Comparison of ENCODE assay signal across 21 mouse cellular contexts in the genomic region with DNA sequence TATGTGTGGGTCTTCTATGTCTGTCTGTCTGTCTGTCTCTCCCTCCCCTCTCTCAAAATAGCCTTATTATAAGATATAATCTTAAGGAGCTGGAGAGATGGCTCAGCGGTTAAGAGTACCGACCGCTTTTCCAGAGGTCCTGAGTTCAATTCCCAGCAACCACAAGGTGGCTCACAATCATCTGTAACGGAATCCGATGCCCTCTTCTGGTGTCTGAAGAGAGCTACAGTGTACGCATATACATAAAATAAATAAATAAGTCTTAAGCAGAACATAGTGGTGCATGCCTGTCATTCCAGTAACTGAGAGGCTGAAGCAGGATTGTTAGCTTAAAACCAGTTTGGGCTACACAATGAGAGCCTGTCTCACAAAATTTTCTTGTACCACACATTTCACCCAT. TPM values are rescaled to one million over a fixed set of nuclear protein-coding genes. Genes with fewer than 3 reads are reported as not detected.
DNase-seq lines count a peak whose midpoint lies in the region; ATAC-seq and TF ChIP-seq lines count a peak whose summit lies in the region.
"Had no signal": no experiment of that assay in that cellular context is flagged by ENCODE, and none has a peak within 500 bp of the region (broad histone marks: within the 10 kb centered on the region; RNA-seq: fewer than 3 reads in every experiment).

No protein-coding gene starts in this region.

- no peak overlapping the region for H3K4me3 ChIP-seq in lung, postnatal 0 days (ENCODE audit: low read depth, low read length)
- H3K4me3 ChIP-seq: embryonic facial prominence, embryonic 15.5 days; forebrain, embryonic 15.5 days; heart, embryonic 10.5 days; hindbrain, embryonic 12.5 days had no signal

- H3K4me2 ChIP-seq in lung, postnatal 0 days (replicated peaks; ENCODE audit: low read depth, low read length): no peak overlapping the region
- H3K4me2 ChIP-seq: embryonic facial prominence, embryonic 15.5 days; forebrain, embryonic 15.5 days; hindbrain, embryonic 12.5 days had no signal

- H3K9ac ChIP-seq in lung, postnatal 0 days (replicated peaks; ENCODE audit: low read depth): no peak overlapping the region
- H3K9ac ChIP-seq: embryonic facial prominence, embryonic 15.5 days; forebrain, embryonic 15.5 days; hindbrain, embryonic 12.5 days had no signal

- no peaks in the 10 kb centered on the region for H3K36me3 ChIP-seq in lung, postnatal 0 days (ENCODE audit: insufficient read depth, low read length)
- H3K36me3 ChIP-seq: embryonic facial prominence, embryonic 15.5 days; forebrain, embryonic 15.5 days; heart, embryonic 10.5 days; hindbrain, embryonic 12.5 days had no signal

- TF ChIP-seq CTCF in lung, postnatal 0 days (IDR thresholded peaks at IDR 0.05): 0 out of 2 replicates have a peak, but pooled peaks have one; percentile 10

- no peaks in the 10 kb centered on the region for H3K27me3 ChIP-seq in lung, postnatal 0 days (replicated peaks; ENCODE audit: insufficient read depth, low read length)
- H3K27me3 ChIP-seq: embryonic facial prominence, embryonic 15.5 days; forebrain, embryonic 15.5 days had no signal

- no peak for DNase-seq in lung, postnatal 0 days (ENCODE audit: low spot score)
- no peak for DNase-seq in lung, postnatal 14 days
- DNase-seq in A20 (ENCODE audit: low read depth, low spot score): peak; percentile 19
- peak; percentile 42 for DNase-seq in R1 (ENCODE audit: low read depth, low spot score)
- DNase-seq in spleen, postnatal 14 days (ENCODE audit: low spot score in 2 of 2): no peak
- DNase-seq: adrenal gland, postnatal 14 days; cerebellum, adult 2 months; cerebellum, postnatal 10 days; gastrocnemius, postnatal 36 days; heart, adult 11 months; heart, postnatal 10 days; heart, postnatal 4 days had no signal

- no peaks in the 10 kb centered on the region for H3K9me3 ChIP-seq in lung, postnatal 0 days (ENCODE audit: low read length)
- H3K9me3 ChIP-seq: embryonic facial prominence, embryonic 15.5 days; forebrain, embryonic 15.5 days; heart, embryonic 10.5 days; hindbrain, embryonic 12.5 days had no signal

- no peak for ATAC-seq in lung, postnatal 0 days
- ATAC-seq in megakaryocyte, adult 5-6 weeks (ENCODE audit: poor library complexity, severe bottlenecking): no peak
- ATAC-seq: activated CD4-positive, CD25-positive, alpha-beta regulatory T cell, adult 4 months; forebrain, embryonic 15.5 days; hindbrain, embryonic 16.5 days had no signal

- no peaks in the 10 kb centered on the region for H3K4me1 ChIP-seq in lung, postnatal 0 days (ENCODE audit: insufficient read depth, low read depth, low read length)
- H3K4me1 ChIP-seq: embryonic facial prominence, embryonic 15.5 days; forebrain, embryonic 15.5 days; heart, embryonic 10.5 days; hindbrain, embryonic 12.5 days had no signal

- H3K27ac ChIP-seq in lung, postnatal 0 days (ENCODE audit: low read length): no peak overlapping the region
- H3K27ac ChIP-seq: embryonic facial prominence, embryonic 15.5 days; forebrain, embryonic 15.5 days; heart, embryonic 10.5 days; hindbrain, embryonic 12.5 days had no signal

- TF ChIP-seq EP300 in lung, postnatal 0 days (IDR thresholded peaks at IDR 0.05): no peak

- 76% methylated on average over 6 of the region's 6 CpGs for WGBS in lung, postnatal 0 days

RNA-seq across cellular contexts. Expression of a gene that starts 12.6 kb away (rescaled TPM):
- 5.2 and 5.5 TPM in 2 replicates for polyA plus RNA-seq in lung, postnatal 0 days (2015; fragmentation: Nextera tagmentation; extraction: Ambion mirVana)
- total RNA-seq in megakaryocyte, adult 5-6 weeks (2015): 76.7 and 81.9 TPM in 2 replicates
- total RNA-seq in megakaryocyte, adult 5-6 weeks (2017): 71.7 and 77.0 TPM in 2 replicates

RNA-seq across cellular contexts. Expression of a gene that starts 43.0 kb away (rescaled TPM):
- 0.05 and 0.12 TPM in 2 replicates for polyA plus RNA-seq in lung, postnatal 0 days (2015; fragmentation: Nextera tagmentation; extraction: Ambion mirVana)
- not detected in 2 replicates for total RNA-seq in megakaryocyte, adult 5-6 weeks (2015)
- total RNA-seq in megakaryocyte, adult 5-6 weeks (2017): not detected in 2 replicates
- polyA plus RNA-seq: embryonic facial prominence, embryonic 11.5 days; forebrain, embryonic 15.5 days; heart, embryonic 10.5 days; heart, embryonic 14.5 days had no signal

RNA-seq across cellular contexts. Expression of a gene that starts 50.6 kb away (rescaled TPM):
- 10.5 and 13.4 TPM in 2 replicates for polyA plus RNA-seq in lung, postnatal 0 days (2015; fragmentation: Nextera tagmentation; extraction: Ambion mirVana)
- 52.6 and 58.1 TPM in 2 replicates for total RNA-seq in megakaryocyte, adult 5-6 weeks (2015)
- total RNA-seq in megakaryocyte, adult 5-6 weeks (2017): 74.0 and 75.1 TPM in 2 replicates

Comparison
In these comparisons a context has a peak if more than half of its experiments do, and no peak if none do; other contexts are left out.
1. DNase-seq: peak in A20 (single experiment) and R1 (single experiment); none in lung, postnatal 0 days (single experiment), lung, postnatal 14 days (single experiment) and spleen, postnatal 14 days (0 of 2).